Mouse (Mus musculus) urinary bladder, adult 18-20 months (tissue): ENCODE measurements around the gene Chl1.

Experiments
- DNase-seq, 2 experiments: peaks; one replicate each; pipeline ENCODE4 v3.0.0; 2022; ENCODE audit warnings: low spot score in 2 of 2, mixed read lengths in 2 of 2

Gene Chl1

DNA sequence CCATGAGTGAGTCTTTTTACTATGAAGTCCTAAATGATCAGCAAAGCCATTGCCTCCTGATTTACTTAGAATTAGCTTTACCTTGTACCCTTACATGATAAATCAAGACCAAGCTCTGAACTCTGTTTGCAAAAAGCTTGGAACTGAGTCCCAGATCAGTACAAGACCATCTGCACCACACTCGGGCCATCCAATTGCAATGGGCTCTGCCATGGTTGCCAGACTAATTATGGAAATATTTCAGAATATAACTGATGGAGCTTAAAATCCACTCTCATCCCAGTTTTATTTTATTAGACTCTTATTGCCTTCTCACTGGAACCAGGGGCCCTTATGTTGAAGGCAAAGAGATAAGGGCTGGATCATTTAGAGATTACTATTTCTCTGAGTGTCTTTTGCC lies 284.9 kb downstream of the Chl1 start:
- no peak for DNase-seq
